ENCODE assay signal across 8 mouse cellular contexts in the genomic region with DNA sequence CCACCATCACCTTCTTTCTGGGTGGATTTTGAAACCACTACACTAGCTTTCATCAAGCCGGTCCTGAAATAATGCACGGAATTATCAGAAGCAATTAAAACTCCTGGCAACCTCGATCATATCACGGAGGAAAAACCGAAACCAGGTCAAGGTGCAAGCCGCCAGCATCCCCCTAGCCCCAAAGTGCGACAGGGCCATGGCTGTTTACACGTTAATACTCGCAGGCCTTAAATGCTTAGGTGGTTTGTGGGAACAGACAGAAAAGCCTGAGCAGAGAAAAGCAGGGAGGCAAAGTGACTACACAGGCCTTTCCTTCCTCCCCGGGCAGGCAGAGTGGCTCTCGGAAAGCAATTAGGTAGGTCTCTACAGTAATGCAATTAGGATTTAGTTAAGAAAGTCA. TPM values are rescaled to one million over a fixed set of nuclear protein-coding genes. Genes with fewer than 3 reads are reported as not detected.
DNase-seq lines count a peak whose midpoint lies in the region; ATAC-seq and TF ChIP-seq lines count a peak whose summit lies in the region.

No protein-coding gene starts in this region.

- no peaks in the 10 kb centered on the region for H3K36me3 ChIP-seq in spleen, adult 2 months (ENCODE audit: control insufficient read depth, insufficient read depth, low read length)
- H3K36me3 ChIP-seq in limb, embryonic 13.5 days = no peaks in the 10 kb centered on the region; the same call in 1 of the 2 replicates
- H3K36me3 ChIP-seq in neural tube, embryonic 12.5 days = no peaks in the 10 kb centered on the region

- no peak for ATAC-seq in limb, embryonic 13.5 days (ENCODE audit: low FRiP score, low read depth)
- no peak for ATAC-seq in neural tube, embryonic 12.5 days (ENCODE audit: low FRiP score, low read depth)
- ATAC-seq in inflammation-experienced regulatory T-cells, adult 6 months = no peak
- no peak for ATAC-seq in erythroid progenitor cell, adult 5-6 weeks (replicated peaks; ENCODE audit: low FRiP score, poor library complexity, severe bottlenecking)

- peak overlapping the region; percentile 49 for H3K27ac ChIP-seq in spleen, adult 2 months (ENCODE audit: insufficient read depth, low read length)
- peak overlapping the region; percentile 93 for H3K27ac ChIP-seq in limb, embryonic 13.5 days
- no peak overlapping the region for H3K27ac ChIP-seq in neural tube, embryonic 12.5 days

- H3K4me1 ChIP-seq in spleen, adult 2 months (ENCODE audit: control insufficient read depth, insufficient read depth, insufficient read length) = peaks cover 7% of the 10 kb centered on the region; the same call in 1 of the 2 replicates
- H3K4me1 ChIP-seq in limb, embryonic 13.5 days = peaks cover 43% of the 10 kb centered on the region
- peaks cover 41% of the 10 kb centered on the region for H3K4me1 ChIP-seq in neural tube, embryonic 12.5 days

- intact Hi-C loops in heart, postnatal 10 days (cut with DNase I) = loop anchor here (5.0 kb wide), 4 partner anchors 67 to 273 kb away; no protein-coding TSS in a partner anchor

- H3K9ac ChIP-seq in limb, embryonic 13.5 days = peak overlapping the region; percentile 89
- H3K9ac ChIP-seq in neural tube, embryonic 12.5 days = peak overlapping the region; percentile 86

- 15% methylated on average over 11 of the region's 11 CpGs for WGBS in spleen, adult 2 months
- 3% methylated on average over 11 of the region's 11 CpGs for WGBS in limb, embryonic 13.5 days
- 9% methylated on average over 11 of the region's 11 CpGs for WGBS in neural tube, embryonic 12.5 days

- peak overlapping the region; percentile 75 for H3K4me2 ChIP-seq in limb, embryonic 13.5 days (replicated peaks)
- H3K4me2 ChIP-seq in neural tube, embryonic 12.5 days (replicated peaks) = peak overlapping the region; percentile 69

- no peaks in the 10 kb centered on the region for H3K27me3 ChIP-seq in spleen, adult 2 months (ENCODE audit: control insufficient read depth, insufficient read depth, low read length)
- H3K27me3 ChIP-seq in limb, embryonic 13.5 days = no peaks in the 10 kb centered on the region
- no peaks in the 10 kb centered on the region for H3K27me3 ChIP-seq in neural tube, embryonic 12.5 days (replicated peaks)

- DNase-seq in spleen, adult 2 months (ENCODE audit: low read depth in 1 of 2, low spot score in 2 of 2) = no peak
- no peak for DNase-seq in spleen, adult 12 weeks (ENCODE audit: low spot score)
- DNase-seq in cerebellum, adult 9-11 months = peak; percentile 52
- DNase-seq in heart, postnatal 10 days = peak; percentile 40 to 48

- no peak for TF ChIP-seq POLR2A in spleen, adult 2 months (IDR thresholded peaks at IDR 0.05; ENCODE audit: low read depth, low read length)

- H3K9me3 ChIP-seq in limb, embryonic 13.5 days = no peaks in the 10 kb centered on the region
- no peaks in the 10 kb centered on the region for H3K9me3 ChIP-seq in neural tube, embryonic 12.5 days

- TF ChIP-seq CTCF in spleen, adult 2 months (IDR thresholded peaks at IDR 0.05; ENCODE audit: extremely low read depth, insufficient read depth, insufficient read length, insufficient replicate concordance) = no peak

- H3K4me3 ChIP-seq in spleen, adult 2 months (ENCODE audit: extremely low read depth, insufficient read depth, insufficient read length) = peak overlapping the region; percentile 72
- H3K4me3 ChIP-seq in limb, embryonic 13.5 days = peak overlapping the region; percentile 86
- H3K4me3 ChIP-seq in neural tube, embryonic 12.5 days = peak overlapping the region; percentile 87

RNA-seq across cellular contexts. Expression of a gene that starts 16.4 kb away (rescaled TPM):
- polyA plus RNA-seq in spleen, adult 2 months (2012; rRNA removed) = 13.3 and 18.6 TPM in 2 replicates
- 10 to 100 TPM; 37.2 to 39.9 TPM for total RNA-seq in heart, postnatal 10 days (2021)
- polyA plus RNA-seq in limb, embryonic 13.5 days (2015; fragmentation: Nextera tagmentation; extraction: Ambion mirVana) = 24.6 and 28.0 TPM in 2 replicates
- 26.6 and 27.1 TPM in 2 replicates for polyA plus RNA-seq in neural tube, embryonic 12.5 days (2016; fragmentation: Nextera tagmentation; extraction: Ambion mirVana)
- polyA plus RNA-seq in inflammation-experienced regulatory T-cells, adult 6 months (2017; shearing (Covaris generic)) = 10 to 100 TPM; 42.9 to 75.8 (median 72.7) TPM
- 6.3 and 10.8 TPM in 2 replicates for total RNA-seq in erythroid progenitor cell, adult 5-6 weeks (2015; ENCODE audit: low replicate concordance)
- total RNA-seq in erythroid progenitor cell, adult 5-6 weeks (2017; ENCODE audit: low replicate concordance) = 3.6 and 8.0 TPM in 2 replicates

Comparison
In these comparisons a context has a peak if more than half of its experiments do, and no peak if none do; other contexts are left out.
1. DNase-seq: peak in cerebellum, adult 9-11 months (single experiment) and heart, postnatal 10 days (2 of 2); none in spleen, adult 2 months (0 of 2) and spleen, adult 12 weeks (single experiment).
2. Peak in every context shown above with its lines, with median percentiles within 50 percentile points of each other: H3K4me3 ChIP-seq.